Mouse (Mus musculus) ES-Bruce4 (cell line): ENCODE measurements around the gene Ptprm.

Experiments used
- CTCF ChIP-seq: IDR thresholded peaks from one replicate; pipeline ENCODE4 v1.8.1; 2011; ENCODE audit warnings: low read depth, low read length
- POLR2A ChIP-seq: IDR thresholded peaks from one replicate; pipeline ENCODE4 v1.8.1; 2011; ENCODE audit warnings: low read length; ENCODE audit not compliant: insufficient read depth

- TF ChIP-seq CTCF (no peak), POLR2A (no peak)
Observed at GRCm38 (mm10) chr17:67079570-67079969, 274.7 kb downstream of the Ptprm start.
